Mouse (Mus musculus): ENCODE measurements around the gene Capn3.

Gene Capn3

GRCm38 (mm10) chr2:120455719-120456118 lies at the start of gene Capn3:
Capn3 (plus strand) TSS chr2:120456019.
- DNase-seq (ENCODE audit: extremely low read depth, low read depth, low spot score) = no peak

DNA sequence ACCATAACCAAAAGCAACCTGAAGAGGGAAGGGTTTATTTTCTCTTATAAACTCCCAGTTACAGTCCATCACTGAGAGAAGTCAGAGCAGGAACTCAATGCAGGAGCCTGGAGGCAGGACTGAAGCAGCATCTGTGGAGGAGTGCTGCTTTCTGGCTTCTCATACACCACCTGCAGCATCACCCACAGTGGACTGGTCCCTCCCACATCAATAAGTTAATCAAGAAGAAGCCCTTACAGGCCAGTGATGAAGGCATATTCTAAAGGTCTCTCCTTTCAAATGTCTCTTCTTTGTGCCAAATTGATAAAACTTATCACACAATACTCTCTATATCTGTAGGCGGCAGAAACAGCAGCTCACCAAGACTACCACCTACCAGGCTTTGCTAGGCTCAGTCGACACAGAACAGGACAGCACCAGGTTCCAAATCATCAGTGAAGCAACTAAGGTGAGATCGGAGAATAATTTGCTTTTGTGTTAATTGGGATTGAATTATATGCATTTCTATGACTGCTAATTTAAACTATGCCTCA lies 44.7 kb upstream of the Capn3 start:
- no peak for DNase-seq (ENCODE audit: extremely low read depth, low read depth, low spot score)

DNA sequence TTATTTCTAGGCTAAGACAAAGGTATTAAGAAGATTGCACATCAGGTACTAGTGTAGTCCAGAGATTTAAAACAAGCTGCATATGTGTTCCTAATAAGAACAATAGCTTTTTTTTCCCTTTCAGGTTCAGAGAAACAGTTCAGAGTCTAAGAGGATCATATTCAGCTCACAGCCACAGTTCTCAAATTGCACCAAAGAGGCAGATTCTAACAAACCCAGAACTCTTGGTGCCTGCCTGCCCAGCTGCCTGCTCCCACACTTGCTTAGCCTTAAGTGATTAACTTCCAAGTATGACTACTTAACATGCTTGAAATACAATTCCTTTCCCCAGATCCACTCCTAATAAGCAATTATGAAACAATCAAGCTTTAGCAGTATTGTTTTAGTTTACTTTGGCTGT lies 41.7 kb upstream of the Capn3 start:
- DNase-seq (ENCODE audit: extremely low read depth, low read depth, low spot score) = no peak

DNA sequence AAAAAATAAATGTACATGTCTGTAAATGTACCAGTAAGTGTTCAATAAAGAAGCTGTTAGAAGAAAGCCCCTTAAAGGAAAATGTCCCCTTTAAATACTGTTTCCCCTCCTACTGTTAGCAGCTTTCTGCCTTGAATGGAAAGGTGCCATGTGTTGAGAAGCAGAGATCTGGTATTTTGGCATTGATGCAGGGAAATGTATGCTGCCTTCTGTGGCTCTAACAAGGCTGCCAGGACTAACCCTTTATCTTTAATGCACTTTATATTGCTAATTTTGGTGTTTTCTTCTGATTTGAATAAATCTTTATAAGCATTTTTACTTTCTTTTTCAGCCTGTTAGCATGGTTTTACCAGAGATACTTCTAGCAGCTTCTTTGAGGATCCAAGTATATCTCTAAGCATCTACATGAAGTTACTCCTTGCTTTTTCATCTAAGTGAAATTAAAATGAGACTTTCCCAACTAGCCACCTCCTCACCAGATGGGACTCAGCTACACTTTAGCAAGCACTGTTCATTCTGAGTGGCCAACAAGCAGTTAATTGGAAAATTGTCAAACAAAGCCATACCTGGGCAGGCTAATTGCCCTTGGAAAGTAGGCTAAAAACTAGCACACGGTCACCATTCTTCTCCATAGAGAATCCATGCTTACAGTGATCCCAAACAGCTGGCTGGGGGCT lies 40.9 kb upstream of the Capn3 start:
- DNase-seq (ENCODE audit: extremely low read depth, low read depth, low spot score) = no peak

GRCm38 (mm10) chr2:120424386-120424785 lies 31.4 kb upstream of the Capn3 start:
- DNase-seq (ENCODE audit: extremely low read depth, low read depth, low spot score) = no peak

DNA sequence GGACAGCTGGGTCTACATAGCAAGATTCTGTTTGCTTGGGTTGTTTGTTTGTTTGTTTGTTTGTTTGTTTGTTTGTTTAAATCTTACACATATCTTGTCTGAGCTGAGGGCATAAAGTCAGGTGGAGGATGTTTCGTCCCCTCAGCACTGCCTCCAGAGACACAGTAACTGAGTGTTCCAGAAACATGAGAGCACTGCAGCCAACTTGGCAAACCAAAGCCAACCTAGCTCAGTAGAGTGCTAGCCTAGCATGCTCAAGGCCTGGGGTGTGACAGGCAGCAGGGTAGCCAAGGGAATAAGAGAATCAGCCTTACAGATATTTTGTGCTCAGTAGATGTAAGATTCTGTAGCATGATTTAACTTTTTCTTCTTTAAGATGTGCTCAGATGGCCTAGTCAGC lies 11.3 kb upstream of the Capn3 start:
- DNase-seq (ENCODE audit: extremely low read depth, low read depth, low spot score) = no peak

DNA sequence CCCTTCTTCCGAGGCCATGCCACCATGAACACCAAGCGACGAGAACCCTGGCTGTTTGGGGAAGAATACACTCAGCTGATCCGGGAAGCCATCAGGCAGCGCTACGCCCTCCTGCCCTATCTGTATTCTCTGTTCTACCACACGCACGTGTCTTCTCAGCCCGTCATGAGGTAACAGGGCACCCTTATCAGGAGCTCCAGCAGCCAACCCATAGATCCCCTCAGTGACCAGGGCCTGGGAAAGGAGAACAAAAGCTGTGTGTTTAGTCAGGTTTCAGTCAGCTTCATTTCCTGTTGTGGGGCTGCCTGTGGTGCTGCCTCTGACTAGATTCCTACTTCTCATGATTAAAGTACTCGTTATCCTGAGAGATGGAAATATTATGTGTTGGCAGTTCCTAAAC lies 9.4 kb upstream of the Capn3 start:
- DNase-seq (ENCODE audit: extremely low read depth, low read depth, low spot score) = no peak

GRCm38 (mm10) chr2:120447306-120447705 lies 8.5 kb upstream of the Capn3 start:
- no peak for DNase-seq (ENCODE audit: extremely low read depth, low read depth, low spot score)

GRCm38 (mm10) chr2:120450724-120451123 lies 5.1 kb upstream of the Capn3 start:
- no peak for DNase-seq (ENCODE audit: extremely low read depth, low read depth, low spot score)

DNA sequence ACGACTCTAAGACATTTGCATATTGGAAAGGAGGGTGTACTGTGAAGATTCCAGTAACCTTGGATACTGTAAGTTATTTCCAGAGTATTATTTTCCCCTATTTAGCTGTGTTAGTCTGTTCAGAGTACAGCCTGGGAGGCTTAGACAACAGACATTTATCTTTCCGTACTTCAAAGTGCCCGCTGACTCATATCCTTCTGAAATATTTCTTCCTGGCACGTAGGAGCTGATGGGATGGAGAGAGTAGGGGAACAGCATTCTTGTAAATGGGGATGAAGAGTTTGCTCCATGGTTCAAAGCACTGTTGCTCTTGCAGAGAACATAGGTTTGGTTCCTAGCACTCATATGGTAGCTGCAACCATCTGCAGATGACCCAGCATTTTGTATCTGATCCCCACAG lies 3.2 kb upstream of the Capn3 start:
- DNase-seq (ENCODE audit: extremely low read depth, low read depth, low spot score) = no peak

DNA sequence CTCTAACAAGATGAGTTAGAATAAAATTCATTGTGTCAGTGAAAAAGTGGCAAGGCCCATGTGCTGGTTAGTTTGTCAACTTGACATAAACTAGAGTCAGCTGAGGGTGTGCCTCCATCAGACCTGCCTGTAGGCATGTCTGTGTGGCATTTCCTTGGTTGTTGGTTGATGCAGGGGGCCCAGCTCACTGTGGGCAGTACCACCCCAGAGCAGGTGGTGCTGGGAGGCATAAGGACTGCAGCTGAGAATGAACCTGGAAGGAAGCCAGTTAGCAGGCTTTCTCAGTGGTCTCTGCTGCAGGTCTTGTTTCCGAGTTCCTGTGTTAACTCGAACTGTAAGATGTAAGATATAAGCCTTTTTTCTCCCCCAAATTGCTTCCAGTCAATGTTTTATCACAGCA lies 832 bp upstream of the Capn3 start:
- no peak for DNase-seq (ENCODE audit: extremely low read depth, low read depth, low spot score)

DNA sequence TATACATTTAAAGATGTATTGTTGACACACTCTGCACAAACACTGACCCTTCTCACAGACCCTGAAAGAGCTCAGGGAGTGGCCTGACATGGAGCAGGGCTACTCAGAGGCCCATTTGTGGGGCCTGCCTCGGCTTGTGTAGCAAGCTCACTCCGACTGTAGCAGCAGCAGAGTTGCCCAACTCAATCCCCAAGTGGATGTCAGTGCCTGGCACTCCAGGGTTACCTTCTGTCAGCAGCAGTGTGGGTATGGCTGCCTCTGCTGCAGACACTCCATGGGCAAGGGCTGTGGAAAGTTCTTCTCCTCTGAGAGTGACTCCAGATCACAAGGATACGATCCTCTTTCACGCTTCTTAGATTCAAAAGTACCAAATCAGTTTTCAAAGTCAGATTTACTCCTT lies 4.4 kb downstream of the Capn3 start:
- DNase-seq (ENCODE audit: extremely low read depth, low read depth, low spot score) = no peak

DNA sequence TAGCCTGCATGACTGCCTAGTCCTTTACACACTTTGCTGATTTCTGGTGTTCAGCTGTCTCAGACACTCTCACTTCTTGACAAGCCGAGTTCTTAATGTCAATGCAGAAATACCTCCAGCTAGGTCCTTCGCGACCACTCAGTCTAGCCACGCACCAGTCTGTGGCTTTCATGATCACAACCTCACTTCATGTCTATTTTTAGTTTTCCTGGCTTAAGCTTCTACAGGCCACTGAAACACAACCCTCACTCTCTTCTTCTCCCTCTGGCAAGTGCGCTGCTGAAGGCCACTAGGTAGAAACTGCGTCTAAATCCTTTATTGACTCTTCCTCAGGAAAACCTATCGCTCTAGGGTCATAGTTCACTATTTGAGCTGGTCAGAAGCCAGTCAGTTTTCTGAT lies 7.5 kb downstream of the Capn3 start:
- no peak for DNase-seq (ENCODE audit: extremely low read depth, low read depth, low spot score)

DNA sequence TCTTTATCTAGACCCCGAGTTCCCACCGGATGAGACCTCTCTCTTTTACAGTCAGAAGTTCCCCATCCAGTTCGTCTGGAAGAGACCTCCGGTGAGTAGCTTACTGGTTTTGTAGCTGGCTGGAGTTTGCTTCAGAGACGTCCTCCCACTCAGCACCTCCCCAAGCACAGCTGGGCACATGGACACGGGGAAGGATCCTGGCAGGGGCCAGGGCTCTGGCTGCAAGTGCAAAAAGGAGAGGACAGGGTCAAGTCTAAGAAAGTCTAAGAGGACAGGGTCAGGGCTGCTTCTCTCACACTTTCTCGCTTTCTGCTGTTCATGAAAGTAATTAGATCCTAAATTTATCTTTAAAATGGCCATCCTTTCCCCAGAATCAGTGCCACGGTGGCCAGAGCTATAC lies 8.3 kb downstream of the Capn3 start:
- DNase-seq (ENCODE audit: extremely low read depth, low read depth, low spot score) = no peak

GRCm38 (mm10) chr2:120464732-120465396 lies 9.0 kb downstream of the Capn3 start:
- DNase-seq (ENCODE audit: extremely low read depth, low read depth, low spot score) = no peak

- no peak for DNase-seq (ENCODE audit: extremely low read depth, low read depth, low spot score)
These were observed 9.6 kb downstream of the Capn3 start for GRCm38 (mm10) chr2:120465397-120465785.

DNA sequence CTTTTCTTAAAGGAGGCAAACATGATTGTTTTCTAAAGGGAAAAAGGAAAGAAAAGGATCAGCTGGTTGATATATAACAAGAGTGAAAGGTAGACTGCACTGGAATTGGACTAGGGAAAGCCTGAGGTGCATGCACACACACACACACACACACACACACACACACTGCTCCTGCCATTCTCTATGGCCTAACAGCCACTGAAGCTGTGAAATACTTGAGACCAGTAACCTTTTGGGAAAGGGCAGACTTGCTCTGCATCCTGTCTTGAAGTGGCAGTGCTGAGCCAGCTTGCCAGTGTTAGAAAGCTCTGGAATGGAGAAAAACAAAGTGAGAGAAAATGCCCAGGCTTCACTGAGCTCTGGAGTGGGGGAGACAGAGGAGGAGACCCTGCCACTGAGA lies 12.2 kb downstream of the Capn3 start:
- no peak for DNase-seq (ENCODE audit: extremely low read depth, low read depth, low spot score)

GRCm38 (mm10) chr2:120469220-120469619 lies 13.4 kb downstream of the Capn3 start:
- DNase-seq (ENCODE audit: extremely low read depth, low read depth, low spot score) = no peak

DNA sequence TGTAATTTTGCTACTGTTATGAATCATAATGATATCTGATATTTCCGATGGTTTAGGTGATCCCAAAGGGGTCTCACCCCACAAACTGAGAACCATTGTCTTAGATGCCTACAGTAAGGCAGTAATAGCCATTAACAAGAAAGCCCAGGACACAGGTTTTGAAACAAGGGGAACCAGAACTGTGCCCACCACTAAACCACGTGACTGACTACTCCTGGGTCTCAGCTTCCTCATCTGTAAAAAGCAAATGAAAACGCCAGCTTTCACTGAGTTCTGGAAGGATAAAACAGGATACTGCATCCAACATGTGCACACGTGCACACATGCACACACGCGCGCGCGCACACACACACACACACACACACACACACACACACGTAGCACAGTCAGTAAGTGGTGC lies 13.9 kb downstream of the Capn3 start:
- no peak for DNase-seq (ENCODE audit: extremely low read depth, low read depth, low spot score)

DNA sequence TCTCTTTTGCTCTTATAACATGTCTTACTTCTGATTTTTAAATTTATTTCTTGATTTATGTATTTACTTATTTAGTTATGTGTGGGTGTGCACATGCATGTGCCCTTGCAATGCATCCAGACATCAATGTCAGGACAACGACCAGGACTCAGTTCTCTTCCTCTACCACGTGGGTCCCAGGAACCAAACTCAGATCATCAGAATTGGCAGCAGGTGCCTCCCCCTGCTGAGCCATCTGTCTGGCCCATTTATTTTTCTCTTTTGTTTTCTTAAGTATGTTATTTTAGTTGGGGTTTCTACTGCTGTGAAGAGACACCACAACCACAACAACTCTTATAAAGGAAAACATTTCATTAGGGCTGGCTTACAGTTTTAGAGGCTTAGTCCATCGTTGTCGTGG lies 15.0 kb downstream of the Capn3 start:
- no peak for DNase-seq (ENCODE audit: extremely low read depth, low read depth, low spot score)

DNA sequence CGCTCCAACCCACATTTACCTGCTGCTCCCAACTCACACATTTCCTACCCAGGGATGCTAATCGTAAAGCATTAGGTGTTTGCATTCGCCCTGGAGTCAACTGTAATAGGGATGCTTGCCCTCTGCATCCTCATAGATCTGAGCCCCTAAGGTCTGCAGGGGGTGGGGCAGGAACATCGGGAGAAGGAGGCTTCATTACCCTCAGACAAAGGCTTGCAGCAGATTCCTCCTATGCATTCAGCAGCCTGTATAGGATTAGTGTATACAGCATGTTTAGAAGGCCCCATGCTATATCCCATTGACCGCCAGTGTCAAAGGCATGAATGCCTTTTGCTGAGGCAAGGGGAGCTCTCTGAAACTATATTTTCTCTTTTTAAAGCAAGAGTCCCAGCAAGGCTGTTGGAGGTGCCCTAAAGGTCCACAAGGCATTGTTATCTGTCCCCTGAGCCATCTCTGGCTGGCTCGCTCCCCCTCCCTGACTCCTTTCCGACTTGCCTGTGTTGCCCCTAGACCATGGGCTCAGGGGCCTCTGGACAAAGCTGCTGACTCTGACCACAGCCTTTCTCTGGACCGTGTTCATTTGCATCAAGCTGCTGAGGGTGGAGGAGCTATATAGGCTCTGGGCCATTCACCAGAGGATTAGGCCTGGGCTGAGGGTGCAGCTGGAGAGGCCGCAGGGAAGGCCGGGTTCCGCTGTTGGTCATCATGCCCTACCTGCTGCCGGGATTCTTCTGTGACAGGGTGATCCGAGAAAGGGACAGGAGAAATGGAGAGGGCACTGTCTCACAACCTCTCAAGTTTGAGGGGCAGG lies 20.7 kb downstream of the Capn3 start:
- no peak for DNase-seq (ENCODE audit: extremely low read depth, low read depth, low spot score)

DNA sequence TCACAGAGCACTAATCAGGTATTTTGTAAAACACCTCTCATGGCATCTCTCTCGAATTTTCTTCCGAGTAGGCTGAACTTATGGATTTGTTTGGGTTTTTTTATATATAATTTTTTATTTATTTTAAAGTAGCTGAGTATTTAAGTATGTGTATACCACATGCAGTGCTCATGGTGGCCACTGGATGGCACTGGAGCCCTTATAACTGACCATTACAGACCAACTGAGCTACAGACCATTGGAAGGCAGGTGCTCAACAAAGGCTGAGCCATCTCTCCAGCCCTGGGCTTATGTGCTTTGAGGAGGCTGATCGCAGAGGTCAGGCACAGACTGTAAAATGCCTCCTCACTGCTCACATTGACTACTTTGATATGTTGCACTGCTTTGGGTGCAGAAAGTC lies 22.8 kb downstream of the Capn3 start:
- DNase-seq (ENCODE audit: extremely low read depth, low read depth, low spot score) = no peak

Measured in fat pad, adult 2 months (tissue).